Mouse (Mus musculus): ENCODE measurements around the gene Itga11. TPM values are rescaled to one million over a fixed set of nuclear protein-coding genes. Genes with fewer than 3 reads are reported as not detected.
"Not testable (repeated sequence)": the region's sequence is repeated elsewhere in the genome, so short reads cannot be mapped to it uniquely, and the experiment has no call there.

Itga11 gene
- polyA plus RNA-seq, 1 experiment from 2014 or later: 4.5 TPM

DNA sequence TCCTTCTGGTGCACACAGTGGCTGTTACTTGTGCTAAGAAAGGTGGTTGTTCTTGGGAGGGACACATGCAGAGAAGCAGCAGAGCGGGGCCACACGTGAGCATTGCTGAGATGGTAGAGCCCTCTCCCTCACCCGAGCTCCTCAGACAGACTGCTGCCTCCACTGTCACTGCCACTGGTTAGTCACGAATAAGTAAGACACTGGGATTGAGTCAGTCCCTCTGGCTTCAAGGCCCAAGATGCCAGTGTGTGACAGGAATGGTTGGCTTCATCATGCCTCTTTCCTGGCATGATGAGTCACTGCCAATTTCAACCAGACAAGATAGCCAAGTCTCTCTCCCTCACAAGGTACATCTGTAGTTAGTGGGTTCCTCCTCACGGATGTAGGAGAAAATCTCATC is 109.1 kb downstream of the Itga11 start:
- H3K4me3 ChIP-seq (replicated peaks): no peak overlapping the region
- WGBS: 74% methylated on average over 5 of the region's 5 CpGs
- no peak overlapping the region for H3K9ac ChIP-seq (replicated peaks)
- peaks cover 4% of the 10 kb centered on the region; the same call in 1 of the 2 replicates for H3K36me3 ChIP-seq
- H3K9me3 ChIP-seq: 0 out of 2 replicates have a peak, but pooled peaks cover 6% of the 10 kb centered on the region
- H3K4me1 ChIP-seq (replicated peaks): peaks cover 8% of the 10 kb centered on the region; the same call in 1 of the 2 replicates
- no peak overlapping the region for H3K27ac ChIP-seq
- no peaks in the 10 kb centered on the region for H3K27me3 ChIP-seq
- no peak overlapping the region for H3K4me2 ChIP-seq
- no peak for ATAC-seq (ENCODE audit: insufficient number of reproducible peaks, insufficient read depth, low FRiP score, low TSS enrichment, low read depth)

DNA sequence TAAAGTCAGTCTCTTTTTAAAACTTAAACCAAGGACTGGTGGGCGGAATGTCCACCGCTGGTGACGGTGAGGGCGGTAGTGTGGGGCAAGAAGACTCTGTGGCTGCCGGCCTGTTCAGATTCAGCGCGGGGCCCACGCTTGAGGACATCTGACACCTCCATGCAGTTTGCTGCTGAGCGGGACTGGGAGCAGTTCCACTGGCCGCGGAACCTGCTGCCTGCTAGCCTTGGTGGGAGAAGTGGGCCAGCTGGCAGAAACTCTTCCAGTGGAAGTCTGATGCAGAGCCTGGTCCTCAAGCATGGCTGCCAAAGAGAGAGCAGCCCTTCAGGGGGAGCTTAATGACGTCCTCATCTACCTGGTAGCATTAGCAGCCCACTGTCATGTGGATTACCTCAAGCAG is 112.2 kb downstream of the Itga11 start:
- 89% methylated on average over 12 of the region's 12 CpGs for WGBS

DNA sequence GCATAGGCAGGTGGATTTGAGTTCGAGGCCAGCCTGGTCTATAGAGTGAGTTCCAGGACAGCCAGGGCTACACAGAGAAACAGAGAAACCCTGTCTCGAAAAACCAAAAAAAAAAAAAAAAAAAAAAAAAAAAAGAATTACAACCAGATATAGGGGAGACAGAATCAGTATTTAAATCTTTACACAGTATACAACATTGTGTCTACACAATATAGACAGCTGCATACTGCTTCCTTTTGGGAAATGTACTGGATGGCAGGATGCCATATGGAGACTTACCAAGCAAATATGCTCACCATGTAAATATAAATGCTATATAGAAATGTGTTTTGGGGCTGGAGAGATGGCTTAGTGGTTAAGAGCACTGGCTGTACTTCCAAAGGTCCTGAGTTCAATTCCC is 121.6 kb downstream of the Itga11 start:
- not testable (repeated sequence) for H3K27ac ChIP-seq; H3K27me3 ChIP-seq; H3K4me3 ChIP-seq (replicated peaks); H3K4me2 ChIP-seq; H3K9ac ChIP-seq (replicated peaks); H3K9me3 ChIP-seq; H3K4me1 ChIP-seq (replicated peaks); ATAC-seq (ENCODE audit: insufficient number of reproducible peaks, insufficient read depth, low FRiP score, low TSS enrichment, low read depth)
- WGBS: 100% methylated on average over 2 of the region's 2 CpGs
- peaks cover 49% of the 10 kb centered on the region for H3K36me3 ChIP-seq

More for the DNA sequence above, 112.2 kb downstream of the Itga11 start:
- Histone ChIP-seq H3K9ac (replicated peaks) (no peak overlapping the region), H3K4me1 (replicated peaks) (no peaks in the 10 kb centered on the region), H3K36me3 (peaks cover 26% of the 10 kb centered on the region; the same call in 1 of the 2 replicates), H3K4me3 (replicated peaks) (no peak overlapping the region), H3K9me3 (no peaks in the 10 kb centered on the region), H3K27me3 (no peaks in the 10 kb centered on the region), H3K27ac (no peak overlapping the region; the same call in 1 of the 2 replicates), H3K4me2 (no peak overlapping the region)
- no peak for ATAC-seq (ENCODE audit: insufficient number of reproducible peaks, insufficient read depth, low FRiP score, low TSS enrichment, low read depth)

DNA sequence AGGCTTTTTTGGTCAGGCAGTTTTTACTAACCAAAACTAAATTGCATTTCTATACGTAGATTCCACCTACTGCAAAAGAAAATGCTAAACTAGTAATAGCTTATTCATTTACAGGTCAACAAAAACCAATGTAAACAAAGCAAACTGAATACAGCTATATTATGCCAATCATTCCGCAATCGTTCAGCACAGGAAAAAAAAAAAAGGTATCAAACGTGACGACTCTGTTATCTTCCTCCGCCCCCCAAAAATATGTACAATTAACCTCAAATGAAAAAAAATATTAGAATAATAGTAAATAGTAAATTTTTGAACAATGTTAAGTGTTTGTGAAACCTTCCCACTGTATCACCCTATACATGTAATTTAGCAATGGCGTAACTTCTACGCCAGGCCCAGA is 132.5 kb downstream of the Itga11 start:
- Histone ChIP-seq H3K4me3 (replicated peaks) (peak overlapping the region; percentile 100), H3K4me2 (peak overlapping the region; percentile 98), H3K36me3 (no peaks in the 10 kb centered on the region), H3K27ac (no peak overlapping the region), H3K9me3 (no peaks in the 10 kb centered on the region), H3K4me1 (replicated peaks) (peaks cover 23% of the 10 kb centered on the region), H3K27me3 (no peaks in the 10 kb centered on the region), H3K9ac (replicated peaks) (peak overlapping the region; percentile 91)
- WGBS: 15% methylated on average over 8 of the region's 8 CpGs
- no peak for ATAC-seq (ENCODE audit: insufficient number of reproducible peaks, insufficient read depth, low FRiP score, low TSS enrichment, low read depth)

DNA sequence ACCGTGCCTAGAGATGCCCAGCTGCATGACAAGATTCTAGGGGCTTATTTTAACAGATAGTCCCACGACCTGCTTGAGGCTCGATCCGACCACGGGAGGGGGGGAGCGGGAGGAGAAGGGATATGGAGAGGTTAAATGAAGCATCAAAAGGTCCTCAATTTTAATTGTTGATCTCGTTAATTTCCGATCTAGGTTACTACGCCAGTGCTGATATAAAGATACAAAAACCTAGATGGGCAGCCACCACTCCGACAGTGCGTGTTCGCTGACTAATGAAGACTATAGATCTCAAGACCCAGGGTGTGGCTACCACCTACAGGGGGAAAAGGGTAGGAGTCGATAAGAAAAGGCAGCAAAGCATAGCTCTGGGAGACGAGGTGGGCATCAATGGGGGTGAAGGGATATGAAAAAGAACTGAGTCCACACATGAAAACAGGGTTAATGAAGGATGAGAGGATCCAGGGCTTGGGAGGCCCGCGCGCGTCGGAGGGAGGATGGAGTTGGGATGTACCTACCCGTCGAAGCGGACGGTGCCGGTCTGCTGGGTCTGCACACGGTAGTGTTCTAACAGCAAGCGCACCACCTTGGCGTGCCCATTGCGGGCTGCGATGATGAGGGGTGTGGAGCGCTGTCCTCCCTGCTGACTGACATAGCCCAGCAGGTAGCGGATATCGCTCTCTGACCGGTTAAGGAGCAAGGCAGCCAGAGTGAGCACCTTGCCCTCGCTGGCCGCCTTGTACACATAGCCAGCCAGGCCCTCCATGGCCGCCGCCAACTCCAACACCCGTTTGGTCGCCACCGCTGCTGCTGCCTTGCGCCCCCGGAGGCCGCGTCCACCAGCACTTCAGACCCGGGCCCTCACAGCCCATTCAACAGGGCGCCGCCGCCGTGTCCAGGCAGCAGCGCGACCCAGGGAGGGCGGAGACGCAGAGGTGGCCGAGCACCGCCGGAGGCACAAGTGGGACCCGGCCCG is 133.2 kb downstream of the Itga11 start:
- Histone ChIP-seq H3K4me2 (peak overlapping the region; percentile 98), H3K36me3 (no peaks in the 10 kb centered on the region), H3K4me3 (replicated peaks) (peak overlapping the region; percentile 100), H3K27me3 (no peaks in the 10 kb centered on the region), H3K4me1 (replicated peaks) (peaks cover 23% of the 10 kb centered on the region), H3K9me3 (no peaks in the 10 kb centered on the region), H3K27ac (peak overlapping the region; percentile 97), H3K9ac (replicated peaks) (peak overlapping the region; percentile 91)
- ATAC-seq (ENCODE audit: insufficient number of reproducible peaks, insufficient read depth, low FRiP score, low TSS enrichment, low read depth): peak; percentile 71
- WGBS: under 1% methylated on average over 57 of the region's 58 CpGs

DNA sequence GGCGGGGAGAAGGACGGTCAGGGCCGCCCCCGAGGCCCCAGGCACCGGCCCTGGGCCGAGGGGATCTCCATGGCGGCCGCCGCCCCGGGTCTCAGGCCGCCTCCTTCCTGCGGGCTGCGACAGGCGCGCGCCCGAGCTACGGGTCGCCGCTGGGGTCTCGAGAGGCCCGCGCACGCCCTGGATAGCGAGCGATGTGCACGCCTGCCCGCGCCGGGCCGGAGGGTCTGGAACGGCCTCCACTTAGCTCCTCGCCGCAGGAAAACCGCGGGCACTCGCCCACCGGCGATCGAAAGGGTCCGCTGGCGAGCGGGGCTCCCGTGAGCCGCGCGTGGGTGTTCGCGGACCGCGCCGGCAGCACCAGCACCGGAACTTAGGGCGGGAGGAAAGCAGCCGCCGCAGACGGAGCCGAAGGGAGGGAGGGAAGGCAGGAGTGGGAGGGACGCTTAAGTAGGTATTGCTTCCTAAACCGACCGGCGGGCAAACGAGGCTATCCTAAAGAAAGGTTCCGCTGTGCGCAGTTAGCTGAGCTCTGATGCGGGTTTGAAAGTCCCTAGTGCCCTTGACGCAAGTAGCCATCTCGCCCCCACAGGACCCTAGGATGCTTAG is 134.0 kb downstream of the Itga11 start, which contains the start of gene Fem1b:
Gene Fem1b, minus strand, starts transcription at position 419 of the 606 bp plus-strand sequence.
- H3K9me3 ChIP-seq: no peaks in the 10 kb centered on the region
- WGBS: under 1% methylated on average over 68 of the region's 68 CpGs
- peak within 1 kb of the TSS; percentile 91 for H3K9ac ChIP-seq (replicated peaks)
- ATAC-seq (ENCODE audit: insufficient number of reproducible peaks, insufficient read depth, low FRiP score, low TSS enrichment, low read depth): peak; percentile 91
- peaks cover 23% of the 10 kb centered on the region for H3K4me1 ChIP-seq (replicated peaks)
- no peaks in the 10 kb centered on the region for H3K36me3 ChIP-seq
- peak within 1 kb of the TSS; percentile 100 for H3K4me3 ChIP-seq (replicated peaks)
- H3K27ac ChIP-seq: peak within 1 kb of the TSS; percentile 97
- H3K27me3 ChIP-seq: no peaks in the 10 kb centered on the region
- peak within 1 kb of the TSS; percentile 98 for H3K4me2 ChIP-seq

DNA sequence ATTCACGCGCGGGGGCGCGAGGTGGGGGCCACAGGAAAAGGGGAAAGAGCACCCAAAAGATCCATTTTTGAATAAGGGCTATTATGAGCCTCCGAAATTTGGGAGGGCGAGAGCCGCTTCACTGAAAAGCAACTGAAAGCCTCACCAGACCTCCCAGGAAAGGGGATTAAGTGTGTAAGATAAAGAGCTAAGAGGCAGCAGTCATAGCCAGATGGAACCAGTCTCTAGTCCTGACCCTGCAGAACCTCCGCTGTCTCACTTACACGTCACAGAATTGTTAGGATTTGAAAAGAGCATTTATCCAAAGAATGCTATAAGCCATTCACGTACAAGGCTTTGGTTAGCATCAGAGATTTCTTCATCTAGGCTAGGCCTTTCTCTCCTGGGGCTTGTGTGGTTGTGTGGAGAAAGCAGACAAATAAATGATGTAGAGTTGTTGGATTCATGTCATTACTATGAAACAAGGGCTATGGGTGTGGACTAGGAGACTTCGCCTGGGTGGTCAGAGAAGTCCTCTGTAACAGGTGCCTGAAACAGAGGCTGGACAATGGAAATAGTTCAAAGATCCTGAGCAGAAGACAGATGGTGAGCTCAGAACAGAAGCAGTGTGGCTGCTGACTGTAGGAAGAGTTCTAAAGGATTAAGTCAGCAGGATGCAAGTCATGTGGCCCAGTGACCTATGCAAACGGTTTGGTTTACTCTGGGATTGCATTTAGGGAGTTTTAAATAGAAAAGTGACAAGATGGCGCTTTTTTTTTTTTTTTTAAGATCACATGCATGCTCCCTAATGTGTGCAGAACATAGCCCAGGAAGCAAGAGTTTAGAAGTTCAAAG is 134.8 kb downstream of the Itga11 start:
- peak overlapping the region; percentile 97 for H3K27ac ChIP-seq
- 20% methylated on average over 14 of the region's 14 CpGs for WGBS
- H3K4me2 ChIP-seq: peak overlapping the region; percentile 98
- ATAC-seq (ENCODE audit: insufficient number of reproducible peaks, insufficient read depth, low FRiP score, low TSS enrichment, low read depth): no peak
- no peaks in the 10 kb centered on the region for H3K27me3 ChIP-seq
- peak overlapping the region; percentile 91 for H3K9ac ChIP-seq (replicated peaks)
- H3K9me3 ChIP-seq: no peaks in the 10 kb centered on the region
- H3K4me1 ChIP-seq (replicated peaks): peaks cover 23% of the 10 kb centered on the region
- no peaks in the 10 kb centered on the region for H3K36me3 ChIP-seq
- H3K4me3 ChIP-seq (replicated peaks): peak overlapping the region; percentile 100

DNA sequence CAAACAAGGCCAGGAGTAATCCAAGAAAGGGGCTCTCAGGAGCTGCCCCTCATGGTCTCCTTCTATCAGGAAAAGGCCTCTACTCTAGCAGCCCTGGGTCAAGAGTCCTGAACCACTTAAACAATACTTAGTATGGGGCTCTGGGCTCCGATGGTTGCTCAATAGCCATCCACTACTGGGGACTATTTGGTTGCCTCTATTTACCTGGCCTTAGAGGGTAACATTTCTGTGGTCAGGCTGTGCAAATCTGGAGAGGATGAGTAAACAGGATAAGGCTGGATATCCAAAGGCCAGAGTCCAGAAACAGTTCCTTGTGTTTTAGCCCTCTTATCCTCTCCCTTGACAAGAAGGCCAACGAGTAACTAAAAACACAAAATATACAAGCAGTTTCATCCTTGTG is 137.1 kb downstream of the Itga11 start:
- WGBS: 90% methylated on average over 2 of the region's 2 CpGs
- Histone ChIP-seq H3K36me3 (no peaks in the 10 kb centered on the region), H3K4me2 (no peak overlapping the region), H3K9me3 (no peaks in the 10 kb centered on the region), H3K27ac (no peak overlapping the region), H3K4me1 (replicated peaks) (peaks cover 13% of the 10 kb centered on the region), H3K9ac (replicated peaks) (no peak overlapping the region), H3K4me3 (replicated peaks) (no peak overlapping the region), H3K27me3 (no peaks in the 10 kb centered on the region)
- no peak for ATAC-seq (ENCODE audit: insufficient number of reproducible peaks, insufficient read depth, low FRiP score, low TSS enrichment, low read depth)

DNA sequence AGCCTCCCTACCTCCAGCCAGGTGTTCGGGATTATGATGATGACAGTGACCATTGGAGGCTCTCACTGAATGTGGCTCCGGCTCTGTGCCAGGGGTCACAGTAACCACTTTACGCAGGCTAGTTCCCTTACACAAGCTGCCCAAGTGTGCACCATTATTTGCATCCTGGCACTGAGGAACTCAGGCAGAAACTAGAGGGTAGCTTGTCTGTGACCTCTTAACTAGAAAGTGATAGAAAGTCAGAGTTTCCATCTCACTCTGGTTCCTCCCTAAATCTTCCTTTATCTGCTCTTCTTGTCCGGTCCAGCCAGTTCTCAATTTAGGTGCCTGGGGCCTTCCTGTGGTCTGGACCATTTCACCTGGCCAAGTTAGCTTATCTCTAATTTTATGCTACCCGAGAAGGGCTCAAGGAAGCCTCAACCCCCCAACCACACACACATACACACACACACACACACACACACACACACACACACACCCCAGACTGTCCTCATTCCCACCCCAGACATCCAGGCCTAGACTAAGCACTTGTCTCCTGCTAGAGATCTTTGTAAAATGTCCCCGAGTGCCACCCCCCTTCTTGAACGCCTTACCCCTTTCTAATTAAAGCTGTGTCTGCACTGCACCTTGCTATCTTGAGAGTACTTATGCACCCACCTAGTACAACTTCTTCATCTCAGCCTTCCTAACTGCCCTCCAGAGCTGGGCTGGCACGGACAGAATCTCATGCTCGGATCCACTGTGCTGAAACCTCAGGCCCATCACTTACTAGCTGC is 138.9 kb downstream of the Itga11 start:
- no peaks in the 10 kb centered on the region for H3K9me3 ChIP-seq
- H3K4me2 ChIP-seq: no peak overlapping the region
- H3K27ac ChIP-seq: no peak overlapping the region
- no peaks in the 10 kb centered on the region for H3K27me3 ChIP-seq
- ATAC-seq (ENCODE audit: insufficient number of reproducible peaks, insufficient read depth, low FRiP score, low TSS enrichment, low read depth): no peak
- H3K4me3 ChIP-seq (replicated peaks): no peak overlapping the region
- WGBS: 80% methylated on average over 9 of the region's 9 CpGs
- H3K9ac ChIP-seq (replicated peaks): no peak overlapping the region
- peaks cover 6% of the 10 kb centered on the region; the same call in 1 of the 2 replicates for H3K4me1 ChIP-seq (replicated peaks)
- H3K36me3 ChIP-seq: no peaks in the 10 kb centered on the region

DNA sequence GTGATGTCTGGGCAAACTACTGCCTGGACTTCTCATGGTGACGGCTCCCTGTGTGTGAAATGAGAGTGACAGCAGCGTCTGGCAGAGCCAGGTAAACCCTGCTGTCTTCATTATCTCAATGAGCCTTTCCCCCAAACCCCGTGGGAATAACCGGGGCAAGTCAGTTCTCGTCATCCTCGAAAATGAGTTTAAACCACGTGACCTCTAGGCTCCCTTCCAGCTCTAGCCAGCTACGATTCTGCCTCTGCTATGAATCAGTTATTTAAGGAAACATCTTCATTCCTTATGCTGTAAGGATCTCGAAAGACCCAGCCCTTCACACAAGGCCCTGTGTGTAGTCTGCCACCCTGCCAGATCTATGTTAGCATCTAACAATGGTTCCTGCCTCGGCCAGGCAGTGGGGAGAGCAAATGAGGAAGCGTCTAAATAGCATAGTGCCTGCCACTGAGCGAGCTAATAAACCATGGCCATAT is 139.5 kb downstream of the Itga11 start:
- WGBS: 70% methylated on average over 12 of the region's 12 CpGs
- no peak overlapping the region for H3K9ac ChIP-seq (replicated peaks)
- 0 out of 2 replicates have a peak, but pooled peaks cover 3% of the 10 kb centered on the region for H3K9me3 ChIP-seq
- H3K4me1 ChIP-seq (replicated peaks): peaks cover 4% of the 10 kb centered on the region; the same call in 1 of the 2 replicates
- no peaks in the 10 kb centered on the region for H3K36me3 ChIP-seq
- H3K27me3 ChIP-seq: no peaks in the 10 kb centered on the region
- H3K4me3 ChIP-seq (replicated peaks): no peak overlapping the region
- no peak for ATAC-seq (ENCODE audit: insufficient number of reproducible peaks, insufficient read depth, low FRiP score, low TSS enrichment, low read depth)
- H3K4me2 ChIP-seq: no peak overlapping the region
- no peak overlapping the region for H3K27ac ChIP-seq

Data from limb, embryonic 12.5 days (tissue).